Mouse (Mus musculus): Measurements from ENCODE around the gene Msh5.
"Not testable (repeated sequence)": the region's sequence is repeated elsewhere in the genome, so short reads cannot be mapped to it uniquely, and the experiment has no call there.

Msh5 gene

GRCm38 (mm10) chr17:35023756-35024155 is 22.8 kb downstream of the Msh5 start:
- DNase-seq (ENCODE audit: extremely low read depth, low read depth) = no peak

GRCm38 (mm10) chr17:35023221-35023620 is 23.3 kb downstream of the Msh5 start:
- DNase-seq (ENCODE audit: extremely low read depth, low read depth) = no peak

GRCm38 (mm10) chr17:35022541-35023060 is 23.9 kb downstream of the Msh5 start:
- no peak for DNase-seq (ENCODE audit: extremely low read depth, low read depth)

GRCm38 (mm10) chr17:35021842-35022477 is 24.6 kb downstream of the Msh5 start:
- peak; percentile 99 for DNase-seq (ENCODE audit: extremely low read depth, low read depth)

- DNase-seq (ENCODE audit: extremely low read depth, low read depth) = peak; percentile 68
Measured at GRCm38 (mm10) chr17:35021163-35021808, 25.3 kb downstream of the Msh5 start.

- DNase-seq (ENCODE audit: extremely low read depth, low read depth) = no peak
Measured at GRCm38 (mm10) chr17:35020551-35020950, 26.0 kb downstream of the Msh5 start.

- no peak for DNase-seq (ENCODE audit: extremely low read depth, low read depth)
Measured at GRCm38 (mm10) chr17:35019894-35020293, 26.7 kb downstream of the Msh5 start.

- no peak for DNase-seq (ENCODE audit: extremely low read depth, low read depth)
Measured at GRCm38 (mm10) chr17:35018171-35018570, 28.4 kb downstream of the Msh5 start.

- DNase-seq (ENCODE audit: extremely low read depth, low read depth) = no peak
Measured at GRCm38 (mm10) chr17:35017706-35018030, 28.9 kb downstream of the Msh5 start.

GRCm38 (mm10) chr17:35016791-35017705 is 29.5 kb downstream of the Msh5 start:
- no peak for DNase-seq (ENCODE audit: extremely low read depth, low read depth)

- no peak for DNase-seq (ENCODE audit: extremely low read depth, low read depth)
Measured at GRCm38 (mm10) chr17:35016376-35016775, 30.2 kb downstream of the Msh5 start, which contains the start of gene Vwa7. TSS of gene Vwa7 (plus strand) at chr17:35016579.

GRCm38 (mm10) chr17:35015296-35015695 is 31.2 kb downstream of the Msh5 start:
- DNase-seq (ENCODE audit: extremely low read depth, low read depth) = no peak

GRCm38 (mm10) chr17:35013221-35013620 is 33.3 kb downstream of the Msh5 start:
- no peak for DNase-seq (ENCODE audit: extremely low read depth, low read depth)

GRCm38 (mm10) chr17:35012430-35012829 is 34.1 kb downstream of the Msh5 start:
- no peak for DNase-seq (ENCODE audit: extremely low read depth, low read depth)

GRCm38 (mm10) chr17:35011440-35011839 is 35.1 kb downstream of the Msh5 start:
- no peak for DNase-seq (ENCODE audit: extremely low read depth, low read depth)

- no peak for DNase-seq (ENCODE audit: extremely low read depth, low read depth)
Measured at GRCm38 (mm10) chr17:35009586-35009985, 37.0 kb downstream of the Msh5 start.

- DNase-seq (ENCODE audit: extremely low read depth, low read depth) = no peak
Measured at GRCm38 (mm10) chr17:35007387-35007991, 39.1 kb downstream of the Msh5 start.

- not testable (repeated sequence) for DNase-seq (ENCODE audit: extremely low read depth, low read depth)
Measured at GRCm38 (mm10) chr17:35005902-35006301, 40.6 kb downstream of the Msh5 start.

GRCm38 (mm10) chr17:35005158-35005557 is 41.4 kb downstream of the Msh5 start:
- no peak for DNase-seq (ENCODE audit: extremely low read depth, low read depth)

- DNase-seq (ENCODE audit: extremely low read depth, low read depth) = no peak
Measured at GRCm38 (mm10) chr17:35004075-35004717, 42.3 kb downstream of the Msh5 start.

All from MEL-GATA-1-ER (cell line).